Mouse (Mus musculus) left cerebral cortex, adult 2 months (tissue): ENCODE measurements around the gene Raf1. TPM values are rescaled to one million over a fixed set of nuclear protein-coding genes. Genes with fewer than 3 reads are reported as not detected.

Experiments used
- DNase-seq, 2 experiments: peaks; one replicate each; pipeline ENCODE4 v3.0.0; 2021 to 2022; ENCODE audit warnings: low spot score in 2 of 2, mixed read lengths in 1 of 2; ENCODE audit errors: extremely low spot score in 1 of 2
- H3K27ac ChIP-seq: fragments of 200-600 bp; 2 replicates; pipeline ENCODE4 v1.8.1; 2022
- H3K4me3 ChIP-seq: fragments of 200-600 bp; 2 replicates; pipeline ENCODE4 v1.8.1; 2022
- CTCF ChIP-seq: fragments of 200-600 bp; IDR thresholded peaks from 2 replicates; pipeline ENCODE4 v1.8.1; 2022; ENCODE audit warnings: antibody characterized with exemption, mild to moderate bottlenecking, moderate library complexity
- intact Hi-C: fragments of 180-260 bp; cut with DNase I; formaldehyde crosslinking; loops from one replicate; pipeline ENCODE4 v1.15.1; 2025
- long read RNA-seq, 2 experiments: library from polyadenylated mRNA; stranded (forward); transcript quantifications; one replicate each; pipeline ENCODE4 v2.0.0; 2021; ENCODE audit warnings: borderline mapping rate in 2 of 2
- total RNA-seq, 2 experiments: library from RNA; stranded (reverse); gene quantifications; 2 replicates each; pipeline ENCODE4 v1.2.3; 2021

The Raf1 gene
- 10 to 100 TPM; 85.4 to 89.8 TPM for total RNA-seq
- long read RNA-seq, experiment 1, transcript Raf1-201 (17 exons, 3,070 nt): major isoform, 65 of 92 reads
- long read RNA-seq, experiment 1, partial matches to known transcripts: 5 of 92 reads
- long read RNA-seq, experiment 1, other reads (novel, unspliced or antisense): 20 of 92 reads
- long read RNA-seq, experiment 2, transcript Raf1-201 (17 exons, 3,070 nt): major isoform, 46 of 71 reads
- long read RNA-seq, experiment 2, partial matches to known transcripts: 6 of 71 reads
- long read RNA-seq, experiment 2, other reads (novel, unspliced or antisense): 18 of 71 reads

- no peak; the same call in 1 of the 2 replicates for TF ChIP-seq CTCF
- DNase-seq: peak; percentile 99
- intact Hi-C loops: loop anchor here (1.0 to 5.0 kb wide), 2 partner anchors 75 to 126 kb away; partner anchors contain the start of gene Mkrn2
- Histone ChIP-seq H3K4me3 (peak within 1 kb of the TSS; percentile 93), H3K27ac (peak within 1 kb of the TSS; percentile 99)
Measured at GRCm38 (mm10) chr6:115676452-115677128, at the start of gene Raf1. Gene Raf1 (minus strand): TSS chr6:115676635.

DNA sequence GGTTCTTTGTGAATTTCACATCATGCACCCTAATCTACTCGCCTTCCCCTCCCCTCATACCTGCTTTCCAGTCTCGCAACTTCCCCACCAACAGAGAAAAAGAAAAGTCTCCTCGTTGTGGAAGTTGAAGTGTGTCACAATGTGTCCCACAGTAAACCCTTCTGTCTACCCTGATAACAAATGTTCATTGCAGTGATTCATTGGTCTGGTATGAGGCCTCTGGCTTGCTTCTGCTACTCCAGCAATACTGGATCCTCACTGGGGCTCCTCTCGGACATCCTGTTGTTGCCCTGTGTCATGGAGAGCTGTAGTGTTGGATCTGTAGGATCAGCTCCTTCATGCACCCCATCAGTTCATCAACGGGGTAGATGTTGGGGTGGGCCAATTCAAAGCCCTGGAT, 45.8 kb upstream of the Raf1 start:
- no peak overlapping the region for H3K27ac ChIP-seq
- TF ChIP-seq CTCF: no peak
- intact Hi-C loops: no loop called here
- H3K4me3 ChIP-seq: no peak overlapping the region
- DNase-seq: no peak

- peak; percentile 7; the same call in 1 of the 2 replicates for TF ChIP-seq CTCF
- intact Hi-C loops: no loop called here
- H3K4me3 ChIP-seq: no peak overlapping the region
- H3K27ac ChIP-seq: no peak overlapping the region
- DNase-seq: no peak
Measured at GRCm38 (mm10) chr6:115717715-115718558, 41.5 kb upstream of the Raf1 start.

GRCm38 (mm10) chr6:115717101-115717652, 40.7 kb upstream of the Raf1 start:
- no peak for TF ChIP-seq CTCF
- H3K4me3 ChIP-seq: no peak overlapping the region
- intact Hi-C loops: no loop called here

GRCm38 (mm10) chr6:115711261-115711660, 34.8 kb upstream of the Raf1 start:
- Histone ChIP-seq H3K4me3 (no peak overlapping the region), H3K27ac (no peak overlapping the region)
- DNase-seq: no peak
- TF ChIP-seq CTCF: no peak
- intact Hi-C loops: no loop called here

More at GRCm38 (mm10) chr6:115717101-115717652, 40.7 kb upstream of the Raf1 start:
- no peak for DNase-seq
- H3K27ac ChIP-seq: no peak overlapping the region

DNA sequence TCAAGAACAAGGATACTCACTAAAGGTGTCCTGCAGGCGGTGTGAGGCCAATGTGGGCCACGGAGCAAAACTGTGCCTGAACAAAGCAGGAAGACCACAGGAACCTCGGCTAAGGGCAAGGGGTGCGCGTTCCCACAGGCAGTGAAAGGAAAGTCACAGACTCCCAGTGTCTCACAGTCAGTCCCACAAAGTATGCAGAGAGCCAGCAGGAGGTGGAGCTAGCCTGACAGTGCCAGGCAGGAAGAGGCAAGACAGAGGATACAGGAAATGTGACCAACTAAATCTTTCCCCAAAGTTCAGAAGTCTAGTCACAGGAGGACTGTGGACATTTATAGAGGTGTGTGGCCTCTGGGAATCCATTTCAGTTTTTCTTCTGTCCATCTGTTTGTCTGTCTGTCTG, 26.5 kb upstream of the Raf1 start:
- H3K27ac ChIP-seq: no peak overlapping the region
- no peak for TF ChIP-seq CTCF
- no peak overlapping the region for H3K4me3 ChIP-seq
- DNase-seq: no peak
- intact Hi-C loops: no loop called here

DNA sequence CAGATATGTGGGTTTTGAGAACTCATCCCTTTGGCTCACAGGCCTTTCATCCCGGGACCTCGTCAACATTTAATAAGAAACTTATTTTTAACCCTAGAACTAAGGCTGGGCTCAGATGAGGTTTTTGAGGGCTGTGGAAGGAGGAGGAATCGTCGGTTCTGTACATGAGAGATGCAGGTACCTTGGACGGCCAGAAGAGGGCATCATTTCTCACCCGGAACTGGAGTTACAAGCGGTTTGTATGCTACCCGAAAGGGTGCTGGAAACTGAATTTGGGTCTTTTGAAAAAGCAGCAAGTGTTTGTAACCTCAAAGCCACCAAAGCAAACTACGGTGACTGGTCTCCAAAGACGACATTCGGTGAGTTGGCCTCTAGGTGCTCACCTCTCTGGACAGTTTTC, 24.9 kb upstream of the Raf1 start:
- TF ChIP-seq CTCF: peak; percentile 25
- intact Hi-C loops: no loop called here
- no peak for DNase-seq
- Histone ChIP-seq H3K4me3 (no peak overlapping the region), H3K27ac (no peak overlapping the region)

DNA sequence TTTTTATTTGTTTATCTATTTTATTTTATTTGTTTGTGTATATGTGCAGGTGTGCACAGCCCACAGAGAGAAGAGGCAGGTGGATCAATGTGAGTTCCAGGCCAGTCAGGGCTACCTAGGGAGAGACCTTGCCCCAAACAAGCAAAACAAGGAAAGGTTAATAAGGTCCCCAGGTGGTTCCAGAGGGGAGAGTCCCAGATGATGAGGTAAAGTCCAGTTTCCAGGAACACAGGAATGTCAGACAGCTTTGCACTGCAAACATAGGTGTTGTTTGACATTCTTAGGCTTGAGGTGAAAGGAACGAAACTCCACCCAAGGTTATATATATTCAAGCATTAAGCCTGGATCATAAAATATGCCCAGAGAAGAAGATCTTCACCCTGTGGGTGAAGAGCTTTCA, 24.3 kb upstream of the Raf1 start:
- no peak for TF ChIP-seq CTCF
- DNase-seq: no peak
- Histone ChIP-seq H3K4me3 (no peak overlapping the region), H3K27ac (no peak overlapping the region)
- intact Hi-C loops: no loop called here

DNA sequence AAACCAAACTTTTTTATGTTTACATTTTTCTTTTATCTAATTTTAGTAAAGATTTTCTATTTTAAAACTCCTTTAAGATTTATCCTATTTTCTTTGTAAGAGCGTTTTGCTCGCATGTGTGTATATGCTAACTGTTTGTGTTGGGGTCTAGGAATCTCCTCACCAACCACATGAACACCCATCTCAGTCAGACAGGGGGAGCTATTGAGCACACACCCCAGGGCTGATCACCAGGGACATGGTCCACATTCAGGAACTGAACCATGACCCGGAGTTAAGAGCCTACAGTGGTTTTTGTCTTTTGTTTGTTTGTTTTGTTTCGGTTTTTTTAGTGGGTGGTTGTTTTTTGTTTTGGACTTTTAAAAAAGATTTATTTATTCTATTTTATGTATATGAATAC, 22.3 kb upstream of the Raf1 start:
- TF ChIP-seq CTCF: peak; percentile 39
- Histone ChIP-seq H3K27ac (no peak overlapping the region), H3K4me3 (no peak overlapping the region)
- no peak for DNase-seq
- intact Hi-C loops: no loop called here

DNA sequence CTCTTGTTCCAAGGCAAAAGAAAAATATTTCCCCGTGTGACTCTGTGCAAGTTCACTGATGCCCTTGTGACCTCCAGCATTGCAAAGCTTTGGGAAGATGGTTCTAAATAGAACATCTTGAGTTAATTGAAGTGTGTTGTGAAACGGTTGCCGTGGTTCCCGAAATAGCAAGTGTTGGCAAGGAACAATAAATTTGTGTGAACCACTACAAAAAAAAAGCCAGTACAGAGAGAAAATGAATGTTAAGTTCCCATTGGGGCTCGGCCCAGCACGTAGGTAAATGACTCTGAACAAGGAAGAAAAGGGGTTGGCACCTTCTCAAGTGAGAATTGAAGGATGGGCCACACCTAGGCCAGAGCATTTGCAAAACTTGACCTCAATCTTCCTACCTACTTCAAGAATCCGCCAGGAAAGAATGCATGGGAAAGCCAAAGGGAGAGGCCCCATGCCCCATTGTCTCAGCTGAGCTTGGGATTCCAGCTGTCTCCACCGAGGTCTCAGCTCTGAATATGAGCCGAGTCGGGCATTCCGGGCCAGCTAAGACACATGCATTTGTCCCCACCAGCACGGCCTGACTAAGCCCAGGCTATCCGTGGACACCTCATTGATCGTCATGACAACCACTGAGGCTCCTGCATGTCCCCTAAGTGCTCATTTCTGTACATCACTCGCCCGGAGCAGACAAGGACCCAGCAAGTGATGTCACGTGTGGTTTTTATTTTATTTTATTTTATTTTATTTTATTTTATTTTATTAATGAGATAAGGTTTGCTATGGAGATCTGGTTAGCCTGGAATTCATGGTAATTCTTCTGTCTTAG, 21.5 kb upstream of the Raf1 start:
- TF ChIP-seq CTCF: no peak
- Histone ChIP-seq H3K27ac (no peak overlapping the region), H3K4me3 (no peak overlapping the region)
- no peak for DNase-seq
- intact Hi-C loops: no loop called here

GRCm38 (mm10) chr6:115696707-115697215, 20.3 kb upstream of the Raf1 start:
- TF ChIP-seq CTCF: no peak; the same call in none of the 2 replicates
- DNase-seq: no peak
- intact Hi-C loops: no loop called here
- no peak overlapping the region for H3K4me3 ChIP-seq
- H3K27ac ChIP-seq: no peak overlapping the region
